Mouse (Mus musculus) cerebellum, postnatal 4 days (tissue): ENCODE measurements around the gene Mb.

Experiments
- DNase-seq, 2 experiments: peaks; one replicate each; pipeline ENCODE4 v3.0.0; 2022; ENCODE audit warnings: low spot score in 2 of 2, mixed read lengths in 1 of 2

The Mb gene

GRCm38 (mm10) chr15:76982745-76983144, 67.7 kb downstream of the Mb start:
- DNase-seq = no peak

DNA sequence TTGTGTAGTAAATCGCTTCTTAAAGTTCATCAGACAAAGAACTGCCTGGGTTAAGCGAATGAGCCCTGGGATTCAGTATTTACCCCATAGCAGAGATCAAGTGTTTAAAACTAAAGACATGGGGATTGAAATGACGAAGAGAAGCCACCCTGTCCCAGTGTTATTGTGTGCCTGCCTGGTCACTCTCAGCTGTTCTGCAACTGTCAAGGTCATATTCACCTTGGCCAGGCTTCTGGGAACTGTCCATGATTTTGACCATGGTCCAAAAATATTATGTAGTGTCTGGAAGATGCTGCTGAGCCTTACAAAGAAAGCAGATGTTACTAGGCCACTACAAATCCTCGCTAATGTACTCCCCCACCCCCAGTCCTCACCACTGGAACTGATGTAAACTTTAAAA, 70.7 kb downstream of the Mb start:
- no peak for DNase-seq

- DNase-seq = no peak
These were observed 73.9 kb downstream of the Mb start for GRCm38 (mm10) chr15:76976619-76977018.

- DNase-seq = peak; percentile 66 to 88
These were observed 76.4 kb downstream of the Mb start for GRCm38 (mm10) chr15:76973855-76974651.

DNA sequence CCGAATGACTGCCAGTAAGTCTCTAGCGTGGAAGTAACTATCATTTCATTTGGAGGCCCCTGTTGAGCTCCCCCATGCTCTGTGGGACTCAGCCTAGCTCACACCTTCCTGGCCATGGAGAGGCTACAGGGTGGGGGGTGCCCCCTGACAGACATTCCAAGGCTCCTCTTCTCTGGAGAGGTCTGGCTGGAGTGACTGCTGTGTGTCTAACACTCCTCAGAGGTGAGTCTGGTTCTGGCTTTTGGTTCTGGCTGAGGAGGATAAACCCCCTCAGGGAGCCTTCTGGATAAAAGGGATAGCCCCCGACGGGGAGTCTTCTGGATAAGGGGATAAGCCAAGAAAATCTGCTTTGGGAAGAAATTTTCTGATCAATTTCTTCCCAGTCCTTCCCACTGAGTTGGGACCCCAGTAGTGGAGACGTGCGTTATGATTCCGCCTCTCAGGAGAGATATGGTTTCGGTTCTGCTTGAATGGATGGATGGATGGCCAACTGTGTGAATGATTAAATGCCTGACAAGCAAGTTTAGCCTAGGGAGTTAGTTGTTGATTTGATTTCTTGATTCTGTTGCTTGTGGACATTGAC, 77.1 kb downstream of the Mb start:
- DNase-seq = no peak

- no peak for DNase-seq
These were observed 77.8 kb downstream of the Mb start for GRCm38 (mm10) chr15:76972661-76973060.
